Mouse (Mus musculus) spleen, adult 2 months (tissue): ENCODE results near the gene Fam124b. TPM values are rescaled to one million over a fixed set of nuclear protein-coding genes. Genes with fewer than 3 reads are reported as not detected.

ENCODE experiments used
- DNase-seq, 2 experiments: peaks; one replicate each; pipeline versions ENCODE4 v3.0.0 to v3.0.0-alpha.2; 2012 to 2021; ENCODE audit warnings: low spot score in 2 of 2, low read depth in 1 of 2
- H3K27ac ChIP-seq: fragments of 200-500 bp; 2 replicates; pipeline ENCODE4 v1.5.1; 2012; ENCODE audit warnings: low read length, inconsistent platforms; ENCODE audit not compliant: insufficient read depth
- H3K27me3 ChIP-seq: fragments of 200-500 bp; 2 replicates; pipeline ENCODE4 v1.6.1; 2012; ENCODE audit warnings: mild to moderate bottlenecking, moderate library complexity, low read length, inconsistent platforms; ENCODE audit not compliant: control insufficient read depth, insufficient read depth
- H3K36me3 ChIP-seq: fragments of 200-500 bp; 2 replicates; pipeline ENCODE4 v1.6.1; 2012; ENCODE audit warnings: mild to moderate bottlenecking, low read length, inconsistent platforms; ENCODE audit not compliant: control insufficient read depth, insufficient read depth
- H3K4me1 ChIP-seq: fragments of 200-500 bp; 2 replicates; pipeline ENCODE4 v1.6.1; 2011; ENCODE audit warnings: inconsistent platforms; ENCODE audit not compliant: control insufficient read depth, insufficient read depth, insufficient read length
- H3K4me3 ChIP-seq: fragments of 200-500 bp; 2 replicates; pipeline ENCODE4 v1.5.1; 2011; ENCODE audit warnings: mild to moderate bottlenecking, inconsistent platforms; ENCODE audit not compliant: insufficient read depth, insufficient read length; ENCODE audit errors: extremely low read depth
- CTCF ChIP-seq: fragments of 200-500 bp; IDR thresholded peaks from 2 replicates; pipeline ENCODE4 v1.5.1; 2011; ENCODE audit warnings: mild to moderate bottlenecking, inconsistent platforms; ENCODE audit not compliant: insufficient read depth, insufficient read length, insufficient replicate concordance; ENCODE audit errors: extremely low read depth
- POLR2A ChIP-seq: fragments of 200-500 bp; IDR thresholded peaks from 2 replicates; pipeline ENCODE4 v1.6.1; 2011; ENCODE audit warnings: low read depth, low read length, inconsistent platforms
- WGBS: fragments of 180-500 bp; shearing (Covaris S2); methylation state at CpG from one replicate; pipeline ENCODE4 v1.1.7; 2018; 5-methylcytosine and 5-hydroxymethylcytosine counted together
- polyA plus RNA-seq: library from polyadenylated mRNA; depleted of rRNA; stranded (reverse); fragments of >200 nt; gene quantifications from 2 replicates; pipeline ENCODE4 v1.2.3, GENCODE M21; 2012; rRNA removed

The Fam124b gene
- polyA plus RNA-seq, 1 experiment: 0.19 TPM

GRCm38 (mm10) chr1:80154902-80155301 lies 63.4 kb downstream of the Fam124b start:
- no peaks in the 10 kb centered on the region for H3K27me3 ChIP-seq
- 66% methylated on average over 1 of the region's 1 CpGs for WGBS
- H3K4me1 ChIP-seq: no peaks in the 10 kb centered on the region
- TF ChIP-seq CTCF: no peak
- no peak for TF ChIP-seq POLR2A
- H3K4me3 ChIP-seq: no peak overlapping the region
- DNase-seq: no peak
- no peaks in the 10 kb centered on the region for H3K36me3 ChIP-seq
- no peak overlapping the region for H3K27ac ChIP-seq

GRCm38 (mm10) chr1:80153125-80153716 lies 65.1 kb downstream of the Fam124b start:
- no peak for DNase-seq
- Histone ChIP-seq H3K36me3 (no peaks in the 10 kb centered on the region), H3K4me1 (no peaks in the 10 kb centered on the region), H3K27ac (no peak overlapping the region), H3K27me3 (no peaks in the 10 kb centered on the region), H3K4me3 (no peak overlapping the region)
- WGBS: 71% methylated on average over 7 of the region's 7 CpGs
- TF ChIP-seq CTCF: no peak
- no peak for TF ChIP-seq POLR2A

GRCm38 (mm10) chr1:80150681-80151080 lies 67.6 kb downstream of the Fam124b start:
- no peak overlapping the region for H3K4me3 ChIP-seq

More at GRCm38 (mm10) chr1:80150681-80151080, 67.6 kb downstream of the Fam124b start:
- Histone ChIP-seq H3K27ac (no peak overlapping the region), H3K27me3 (no peaks in the 10 kb centered on the region; the same call in 1 of the 2 replicates), H3K4me1 (no peaks in the 10 kb centered on the region), H3K36me3 (no peaks in the 10 kb centered on the region)
- TF ChIP-seq CTCF (no peak), POLR2A (no peak)
- no peak for DNase-seq

Other genes starting within 250 kb of the Fam124b start
- gene Cul3, start 122.0 kb upstream of the Fam124b start, polyA plus RNA-seq: 4.5 and 5.4 TPM in 2 replicates
- not detected in 2 replicates for gene Gm45261, start 243.0 kb upstream of the Fam124b start, polyA plus RNA-seq